ENCODE assay signal across 25 mouse cellular contexts in genomic region chr17:25583099-25583498, GRCm38 (mm10). TPM values are rescaled to one million over a fixed set of nuclear protein-coding genes. Genes with fewer than 3 reads are reported as not detected.
"Had no signal": no experiment of that assay in that cellular context is flagged by ENCODE, and none has a peak within 500 bp of the region (broad histone marks: within the 10 kb centered on the region; RNA-seq: fewer than 3 reads in every experiment).

No protein-coding gene starts in this region.

- H3K27ac ChIP-seq: gastrocnemius, adult 2 months; hindbrain, embryonic 12.5 days; hindbrain, embryonic 14.5 days; intestine, embryonic 15.5 days; layer of hippocampus, adult 2 months; left cerebral cortex, adult 2 months; limb, embryonic 13.5 days; liver, embryonic 13.5 days had no signal

- DNase-seq: gastrocnemius, adult 2 months; gastrocnemius, postnatal 10 days; gastrocnemius, postnatal 25 days; heart, adult 18-20 months; heart, postnatal 10 days; heart, postnatal 4 days; kidney, adult 18-20 months; kidney, adult 8-10 months; kidney, postnatal 14 days; kidney, postnatal 36 days; liver; liver, embryonic 13.5 days had no signal

- ATAC-seq: hindbrain, embryonic 16.5 days; inflammation-experienced regulatory T-cells, adult 6 months; intestine, embryonic 15.5 days; intestine, postnatal 0 days had no signal

- H3K27me3 ChIP-seq: heart, embryonic 13.5 days; heart, embryonic 15.5 days; hindbrain, embryonic 12.5 days; intestine, embryonic 15.5 days; limb, embryonic 13.5 days; liver, embryonic 13.5 days had no signal

- H3K4me2 ChIP-seq: hindbrain, embryonic 12.5 days; hindbrain, embryonic 14.5 days; intestine, embryonic 15.5 days; limb, embryonic 13.5 days; liver, embryonic 11.5 days; liver, embryonic 13.5 days had no signal

- H3K4me3 ChIP-seq: gastrocnemius, adult 2 months; heart, embryonic 13.5 days; heart, embryonic 15.5 days; hindbrain, embryonic 10.5 days; hindbrain, embryonic 12.5 days; intestine, embryonic 15.5 days; layer of hippocampus, adult 2 months; left cerebral cortex, adult 2 months; limb, embryonic 13.5 days; liver, embryonic 13.5 days had no signal

- H3K9me3 ChIP-seq: heart, embryonic 13.5 days; heart, embryonic 15.5 days; hindbrain, embryonic 10.5 days; hindbrain, embryonic 12.5 days; intestine, embryonic 15.5 days; limb, embryonic 13.5 days; liver, embryonic 13.5 days had no signal

- H3K9ac ChIP-seq: heart, embryonic 15.5 days; hindbrain, embryonic 12.5 days; hindbrain, embryonic 14.5 days; intestine, embryonic 15.5 days; limb, embryonic 13.5 days; liver, embryonic 13.5 days had no signal

RNA-seq across cellular contexts. Expression of gene Sox8, which starts 12.6 kb away (rescaled TPM):
- polyA plus RNA-seq: inflammation-experienced regulatory T-cells, adult 6 months had no signal
